Mouse (Mus musculus) embryo, embryonic 11.5 days (tissue): ENCODE results near the gene Tpo.

Experiments
- DNase-seq: peaks from one replicate; pipeline ENCODE4 v3.0.0-alpha.2; 2012; ENCODE audit warnings: low read depth, low spot score

Tpo gene

GRCm38 (mm10) chr12:30020447-30020846 is 112.0 kb downstream of the Tpo start:
- DNase-seq: no peak

- no peak for DNase-seq
Observed at GRCm38 (mm10) chr12:30017131-30017530, 115.3 kb downstream of the Tpo start.

GRCm38 (mm10) chr12:30015501-30015900 is 116.9 kb downstream of the Tpo start:
- no peak for DNase-seq

GRCm38 (mm10) chr12:30008741-30009140 is 123.7 kb downstream of the Tpo start:
- no peak for DNase-seq

GRCm38 (mm10) chr12:30006586-30006985 is 125.8 kb downstream of the Tpo start:
- no peak for DNase-seq
